Mouse (Mus musculus) heart, adult 2 months (tissue): ENCODE results near the gene Fhl2. TPM values are rescaled to one million over a fixed set of nuclear protein-coding genes. Genes with fewer than 3 reads are reported as not detected.
A peak's percentile ranks its signal among the peaks of the same experiment; 100 is the strongest.

Experiments
- DNase-seq, 2 experiments: peaks; one replicate each; pipeline ENCODE4 v3.0.0; 2021
- H3K27ac ChIP-seq: fragments of 200-600 bp; 2 replicates; pipeline ENCODE4 v1.8.1; 2022
- H3K27me3 ChIP-seq: fragments of 200-500 bp; 2 replicates; pipeline ENCODE4 v1.6.1; 2012; ENCODE audit warnings: mild to moderate bottlenecking, low read length, inconsistent platforms, mixed read lengths; ENCODE audit not compliant: control insufficient read depth, insufficient read depth
- H3K36me3 ChIP-seq: fragments of 200-500 bp; 2 replicates; pipeline ENCODE4 v1.6.1; 2012; ENCODE audit warnings: low read length, inconsistent platforms; ENCODE audit not compliant: control insufficient read depth, insufficient read depth
- H3K4me1 ChIP-seq: fragments of 200-500 bp; 2 replicates; pipeline ENCODE4 v1.6.1; 2011; ENCODE audit warnings: low read length; ENCODE audit not compliant: control insufficient read depth, insufficient read depth
- H3K4me3 ChIP-seq: fragments of 200-600 bp; 2 replicates; pipeline ENCODE4 v1.8.1; 2022
- H3K79me2 ChIP-seq: fragments of 200-500 bp; replicated peaks from 2 replicates; pipeline ENCODE4 v1.6.1; 2012; ENCODE audit warnings: mild to moderate bottlenecking, inconsistent platforms, low read length, moderate library complexity, mixed read lengths; ENCODE audit not compliant: control insufficient read depth, insufficient read depth
- H3K9ac ChIP-seq: fragments of 200-500 bp; 2 replicates; pipeline ENCODE4 v1.6.1; 2012; ENCODE audit warnings: low read depth, mild to moderate bottlenecking, control low read depth, inconsistent platforms, low read length, mixed read lengths
- CTCF ChIP-seq: fragments of 200-600 bp; IDR thresholded peaks from 2 replicates; pipeline ENCODE4 v1.8.1; 2022; ENCODE audit warnings: antibody characterized with exemption, mild to moderate bottlenecking, moderate library complexity
- EP300 ChIP-seq: fragments of 200-500 bp; IDR thresholded peaks from 2 replicates; pipeline ENCODE4 v1.6.1; 2011; ENCODE audit warnings: low read depth, low read length, control low read depth; ENCODE audit not compliant: insufficient read depth
- POLR2A ChIP-seq: fragments of 200-500 bp; IDR thresholded peaks from 2 replicates; pipeline ENCODE4 v1.6.1; 2011; ENCODE audit warnings: mild to moderate bottlenecking, low read depth, low read length, control low read depth; ENCODE audit not compliant: insufficient read depth
- WGBS: fragments of 180-500 bp; shearing (Covaris S2); methylation state at CpG from one replicate; pipeline ENCODE4 v1.1.7; 2018; 5-methylcytosine and 5-hydroxymethylcytosine counted together
- intact Hi-C: fragments of 180-260 bp; cut with DNase I; formaldehyde crosslinking; loops from one replicate; pipeline ENCODE4 v1.15.1; 2025
- polyA plus RNA-seq: library from polyadenylated mRNA; depleted of rRNA; stranded (reverse); fragments of >200 nt; gene quantifications from 2 replicates; pipeline ENCODE4 v1.2.3, GENCODE M21; 2012
- total RNA-seq, 2 experiments: library from RNA; stranded (reverse); gene quantifications; 2 replicates each; pipeline ENCODE4 v1.2.3; 2021

Gene Fhl2
- total and polyA plus RNA-seq, 3 experiments: 1,721 to 1,853 (median 1,764) TPM

- Histone ChIP-seq H3K27me3 (no peaks in the 10 kb centered on the region), H3K4me1 (no peaks in the 10 kb centered on the region; the same call in 1 of the 2 replicates), H3K27ac (no peak overlapping the region), H3K36me3 (peaks cover 20% of the 10 kb centered on the region), H3K9ac (no peak overlapping the region), H3K4me3 (no peak overlapping the region), H3K79me2 (no peaks in the 10 kb centered on the region)
- WGBS: 57% methylated on average over 5 of the region's 5 CpGs
- intact Hi-C loops: no loop called here
- DNase-seq: no peak
- no peak for TF ChIP-seq CTCF
- TF ChIP-seq POLR2A: no peak
- 0 out of 2 replicates have a peak, but pooled peaks have one; percentile 6 for TF ChIP-seq EP300
Observed at GRCm38 (mm10) chr1:43130219-43130981, 66.4 kb downstream of the Fhl2 start.

GRCm38 (mm10) chr1:43127820-43128610 lies 68.8 kb downstream of the Fhl2 start:
- WGBS: 42% methylated on average over 8 of the region's 8 CpGs
- H3K27ac ChIP-seq: no peak overlapping the region

GRCm38 (mm10) chr1:43127196-43127595 lies 69.6 kb downstream of the Fhl2 start:
- Histone ChIP-seq H3K27ac (no peak overlapping the region), H3K4me3 (no peak overlapping the region), H3K9ac (no peak overlapping the region), H3K4me1 (no peaks in the 10 kb centered on the region; the same call in 1 of the 2 replicates), H3K79me2 (no peaks in the 10 kb centered on the region), H3K27me3 (no peaks in the 10 kb centered on the region), H3K36me3 (peaks cover 12% of the 10 kb centered on the region)
- intact Hi-C loops: no loop called here
- DNase-seq: no peak
- no peak for TF ChIP-seq POLR2A
- no peak for TF ChIP-seq CTCF
- TF ChIP-seq EP300: no peak

More at GRCm38 (mm10) chr1:43127820-43128610, 68.8 kb downstream of the Fhl2 start:
- H3K27me3 ChIP-seq: no peaks in the 10 kb centered on the region
- H3K79me2 ChIP-seq: no peaks in the 10 kb centered on the region
- H3K9ac ChIP-seq: no peak overlapping the region
- H3K36me3 ChIP-seq: peaks cover 15% of the 10 kb centered on the region
- TF ChIP-seq EP300: peak; percentile 65; the same call in 1 of the 2 replicates
- TF ChIP-seq CTCF: no peak
- TF ChIP-seq POLR2A: peak; percentile 44
- DNase-seq: no peak
- no peak overlapping the region for H3K4me3 ChIP-seq
- intact Hi-C loops: no loop called here
- H3K4me1 ChIP-seq: no peaks in the 10 kb centered on the region; the same call in 1 of the 2 replicates

- no peak overlapping the region for H3K9ac ChIP-seq
- 60% methylated on average over 4 of the region's 4 CpGs for WGBS
- no peak for DNase-seq
- H3K27me3 ChIP-seq: no peaks in the 10 kb centered on the region
- H3K4me1 ChIP-seq: no peaks in the 10 kb centered on the region
- H3K79me2 ChIP-seq: no peaks in the 10 kb centered on the region
- intact Hi-C loops: no loop called here
- H3K4me3 ChIP-seq: no peak overlapping the region
- peaks cover 11% of the 10 kb centered on the region for H3K36me3 ChIP-seq
- TF ChIP-seq POLR2A (no peak), EP300 (0 out of 2 replicates have a peak, but pooled peaks have one; percentile 4), CTCF (no peak)
- H3K27ac ChIP-seq: no peak overlapping the region; the same call in 1 of the 2 replicates
Observed at GRCm38 (mm10) chr1:43124726-43125125, 72.1 kb downstream of the Fhl2 start.

GRCm38 (mm10) chr1:43122616-43123015 lies 74.2 kb downstream of the Fhl2 start:
- Histone ChIP-seq H3K4me3 (no peak overlapping the region), H3K4me1 (no peaks in the 10 kb centered on the region), H3K27me3 (no peaks in the 10 kb centered on the region), H3K9ac (no peak overlapping the region), H3K79me2 (no peaks in the 10 kb centered on the region), H3K27ac (no peak overlapping the region), H3K36me3 (peaks cover 6% of the 10 kb centered on the region; the same call in 1 of the 2 replicates)
- intact Hi-C loops: no loop called here
- 89% methylated on average over 2 of the region's 2 CpGs for WGBS
- TF ChIP-seq EP300 (peak; percentile 84), CTCF (no peak)
- no peak for DNase-seq

GRCm38 (mm10) chr1:43120950-43121349 lies 75.8 kb downstream of the Fhl2 start:
- DNase-seq: no peak
- H3K36me3 ChIP-seq: no peaks in the 10 kb centered on the region
- H3K79me2 ChIP-seq: no peaks in the 10 kb centered on the region
- WGBS: 70% methylated on average over 5 of the region's 5 CpGs
- no peaks in the 10 kb centered on the region for H3K27me3 ChIP-seq
- H3K4me1 ChIP-seq: no peaks in the 10 kb centered on the region
- H3K27ac ChIP-seq: no peak overlapping the region
- peak; percentile 55; the same call in 1 of the 2 replicates for TF ChIP-seq EP300
- no peak for TF ChIP-seq POLR2A
- TF ChIP-seq CTCF: no peak
- H3K4me3 ChIP-seq: no peak overlapping the region
- intact Hi-C loops: no loop called here
- no peak overlapping the region for H3K9ac ChIP-seq
